Mouse (Mus musculus) spleen, postnatal 36 days (tissue): ENCODE results near the gene Jade2.
A peak's percentile ranks its signal among the peaks of the same experiment; 100 is the strongest.
"Not testable (repeated sequence)": the region's sequence is repeated elsewhere in the genome, so short reads cannot be mapped to it uniquely, and the experiment has no call there.

Experiments used
- DNase-seq, 2 experiments: peaks; one replicate each; pipeline ENCODE4 v3.0.0; 2022; ENCODE audit warnings: low spot score in 2 of 2, mixed read lengths in 1 of 2

Jade2 gene

GRCm38 (mm10) chr11:51789735-51790134 is 67.7 kb downstream of the Jade2 start:
- DNase-seq = not testable (repeated sequence)

DNA sequence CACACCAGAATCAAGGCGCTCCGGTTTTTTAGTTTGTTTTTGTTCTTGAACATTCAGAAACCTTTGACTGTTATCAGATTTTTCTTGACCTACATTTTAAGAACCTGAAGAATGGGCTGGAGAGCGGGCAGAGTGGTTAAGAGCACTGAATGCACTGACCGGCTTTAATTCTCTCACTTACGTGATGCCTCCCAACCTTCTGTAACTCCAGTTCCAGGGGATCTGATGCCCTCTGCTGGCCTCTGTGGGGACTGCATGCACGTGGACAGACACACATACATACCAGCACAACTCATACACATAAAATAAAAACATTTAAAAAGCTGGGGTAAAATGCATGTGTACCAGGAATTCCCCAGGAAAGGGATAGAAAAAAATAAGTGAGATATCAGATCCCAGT is 71.5 kb downstream of the Jade2 start:
- DNase-seq = peak in 1 of 2 experiments; percentile 21

DNA sequence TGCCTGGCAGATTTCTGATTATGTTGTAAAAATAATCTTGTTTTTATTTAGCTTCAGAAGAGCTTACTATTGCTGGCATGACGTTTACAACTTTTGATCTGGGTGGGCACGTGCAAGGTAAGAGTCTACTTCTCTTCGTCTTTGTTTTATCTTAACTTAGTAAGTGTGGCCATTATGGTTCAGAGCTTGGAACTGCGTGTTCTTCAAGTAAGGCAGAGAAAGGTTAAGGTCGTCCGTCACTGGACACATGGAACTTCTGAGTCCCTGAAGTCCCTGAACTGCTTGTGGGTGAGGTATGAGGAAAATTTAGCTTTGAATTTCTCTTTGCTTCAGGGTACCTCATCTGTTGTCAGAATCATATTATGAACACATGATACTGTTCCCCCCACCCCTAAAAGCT is 74.7 kb downstream of the Jade2 start:
- DNase-seq = no peak

DNA sequence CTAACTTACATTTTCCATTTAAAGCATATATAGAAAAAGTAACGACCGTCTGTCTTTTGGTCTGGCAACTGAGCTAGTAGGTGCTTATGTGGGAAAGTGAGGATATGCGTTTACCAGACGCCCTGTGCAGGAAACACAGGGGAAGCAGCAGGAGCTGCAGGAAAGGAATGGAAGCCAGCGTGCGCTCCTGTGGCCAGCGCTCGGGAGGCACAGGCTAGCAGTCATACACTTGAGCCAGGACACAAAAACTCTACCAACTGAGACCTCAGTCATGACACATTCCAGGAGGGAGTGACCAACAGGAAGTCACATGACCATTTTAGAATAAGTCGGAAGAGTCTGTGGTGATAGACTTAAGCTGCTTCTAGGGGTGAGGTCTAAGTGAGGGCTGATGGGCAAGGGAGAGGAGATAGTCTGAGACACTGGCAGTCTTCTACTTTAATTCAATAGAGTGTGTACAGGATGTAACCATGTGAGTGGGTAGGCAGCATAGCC is 76.6 kb downstream of the Jade2 start:
- no peak for DNase-seq

GRCm38 (mm10) chr11:51777478-51777877 is 80.0 kb downstream of the Jade2 start:
- no peak for DNase-seq

- no peak for DNase-seq
Observed at GRCm38 (mm10) chr11:51775507-51775906, 81.9 kb downstream of the Jade2 start.

GRCm38 (mm10) chr11:51768296-51768695 is 89.2 kb downstream of the Jade2 start:
- no peak for DNase-seq

- DNase-seq = no peak
Observed at GRCm38 (mm10) chr11:51767579-51768220, 89.8 kb downstream of the Jade2 start.

- DNase-seq = no peak
Observed at GRCm38 (mm10) chr11:51764816-51765215, 92.6 kb downstream of the Jade2 start.

- DNase-seq = no peak
Observed at GRCm38 (mm10) chr11:51763955-51764354, 93.5 kb downstream of the Jade2 start.
